Mouse (Mus musculus): ENCODE data around the gene 1600014C10Rik.
A peak's percentile ranks its signal among the peaks of the same experiment; 100 is the strongest.

Gene 1600014C10Rik

DNA sequence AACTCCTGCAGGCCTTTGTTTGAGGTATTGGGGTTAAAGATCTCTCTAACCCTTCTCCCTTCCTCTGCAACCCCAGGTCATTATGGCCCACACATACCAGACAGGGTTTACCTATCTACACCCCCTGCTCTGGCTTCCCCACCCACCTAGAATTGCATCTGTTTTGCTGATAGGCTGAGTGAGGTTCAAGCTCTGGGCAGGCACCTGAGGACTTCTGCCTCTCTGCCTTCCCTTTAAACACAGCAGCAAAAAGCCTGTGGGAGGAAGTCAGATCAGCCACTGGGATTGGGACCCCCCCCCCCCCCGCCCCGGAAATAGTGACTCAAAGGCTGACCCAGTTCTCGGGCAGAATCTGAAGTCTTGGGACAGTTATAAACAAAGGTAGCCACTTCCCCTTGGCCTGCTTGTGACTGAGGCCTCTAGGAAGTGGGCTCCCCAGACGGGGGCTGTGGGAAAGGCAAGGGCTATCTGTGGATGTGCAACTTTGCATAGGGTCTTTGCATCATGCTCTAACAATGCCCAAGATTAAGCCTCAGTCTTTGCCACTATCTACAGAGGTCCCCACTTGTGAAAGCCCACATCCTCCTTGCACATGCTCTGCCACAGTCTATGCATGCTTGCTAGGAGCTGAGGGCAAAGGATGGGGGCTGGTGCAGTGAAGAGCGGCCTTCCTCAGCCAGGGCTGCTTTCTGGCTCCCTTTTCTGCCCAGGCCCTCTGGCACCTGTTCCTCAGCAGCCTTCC lies 31.6 kb downstream of the 1600014C10Rik start:
- DNase-seq (ENCODE audit: low spot score) = no peak

DNA sequence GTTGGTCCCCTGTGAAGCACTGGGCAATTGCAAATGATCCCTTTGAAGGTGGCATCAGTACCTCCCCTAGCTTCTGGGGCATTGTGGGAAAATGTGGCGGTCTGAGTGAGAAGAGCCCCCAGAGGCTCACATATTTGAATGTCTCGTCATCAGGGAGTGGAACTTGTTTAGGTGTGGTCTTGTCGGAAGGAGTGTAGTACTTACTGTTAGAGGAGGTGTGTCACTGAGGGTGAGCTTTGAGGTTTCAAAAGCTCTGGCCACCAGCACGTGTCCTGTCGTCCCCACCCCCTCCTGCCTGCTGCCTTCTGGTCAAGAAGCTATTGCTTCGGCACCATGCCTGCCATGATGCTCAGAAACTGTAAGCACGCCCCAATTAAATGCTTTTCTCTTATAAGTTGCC lies 32.3 kb downstream of the 1600014C10Rik start:
- DNase-seq (ENCODE audit: low spot score) = no peak

DNA sequence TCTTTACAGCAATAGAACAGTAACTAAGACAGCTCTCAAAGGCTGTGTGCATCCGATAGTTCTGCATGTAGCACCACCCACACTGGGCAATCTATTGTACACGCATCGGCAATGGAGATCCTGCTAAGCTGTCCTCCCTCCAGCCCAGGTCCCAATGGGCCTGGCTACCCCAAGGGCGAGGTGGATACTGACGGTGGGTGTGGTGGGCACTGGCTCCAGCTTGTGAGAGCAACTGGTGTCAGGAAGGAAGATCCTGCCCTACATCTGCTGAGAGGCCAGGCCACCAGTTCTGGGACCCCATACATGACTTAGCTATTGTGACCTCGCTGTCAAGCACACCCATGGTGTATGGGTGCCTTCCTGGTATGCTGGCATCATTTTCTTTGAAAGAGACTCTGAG lies 32.7 kb downstream of the 1600014C10Rik start:
- no peak for DNase-seq (ENCODE audit: low spot score)

DNA sequence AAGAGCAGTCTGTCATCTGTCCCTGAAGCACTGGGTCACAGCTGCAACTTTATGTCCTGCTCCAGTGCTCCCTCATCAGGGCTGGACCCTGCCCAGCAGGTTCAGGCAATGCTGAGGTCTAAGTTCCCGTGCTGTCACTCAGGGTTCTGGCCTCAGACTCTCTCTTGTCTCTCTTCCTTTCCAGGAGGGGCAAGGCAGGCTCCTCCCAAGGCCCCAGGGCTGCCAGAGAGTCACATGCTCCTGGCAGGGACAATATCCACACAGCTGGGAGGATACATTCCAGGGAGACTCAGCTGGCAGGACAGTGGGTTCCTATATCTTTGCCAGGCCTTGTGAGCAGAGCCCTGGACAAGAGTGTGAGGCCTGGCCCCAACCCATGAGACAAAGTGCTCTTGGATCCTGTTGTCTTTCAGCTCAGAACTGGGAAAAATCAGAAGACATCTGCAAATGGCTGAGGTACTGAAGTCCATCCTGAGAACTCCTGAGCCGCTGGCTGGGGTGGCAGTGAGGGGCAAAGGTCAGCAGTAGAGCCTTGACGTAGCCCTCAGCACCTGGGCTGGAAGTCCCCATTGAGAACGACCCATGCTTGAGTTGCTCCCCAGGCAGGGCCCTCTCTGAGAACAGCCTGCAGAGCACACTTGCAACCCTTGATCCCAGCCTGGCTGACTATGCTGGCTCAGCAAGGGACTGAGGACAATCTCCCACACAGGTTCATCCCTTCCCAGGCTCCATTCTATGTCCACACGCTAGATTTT lies 34.6 kb downstream of the 1600014C10Rik start:
- peak; percentile 24 for DNase-seq (ENCODE audit: low spot score)

DNA sequence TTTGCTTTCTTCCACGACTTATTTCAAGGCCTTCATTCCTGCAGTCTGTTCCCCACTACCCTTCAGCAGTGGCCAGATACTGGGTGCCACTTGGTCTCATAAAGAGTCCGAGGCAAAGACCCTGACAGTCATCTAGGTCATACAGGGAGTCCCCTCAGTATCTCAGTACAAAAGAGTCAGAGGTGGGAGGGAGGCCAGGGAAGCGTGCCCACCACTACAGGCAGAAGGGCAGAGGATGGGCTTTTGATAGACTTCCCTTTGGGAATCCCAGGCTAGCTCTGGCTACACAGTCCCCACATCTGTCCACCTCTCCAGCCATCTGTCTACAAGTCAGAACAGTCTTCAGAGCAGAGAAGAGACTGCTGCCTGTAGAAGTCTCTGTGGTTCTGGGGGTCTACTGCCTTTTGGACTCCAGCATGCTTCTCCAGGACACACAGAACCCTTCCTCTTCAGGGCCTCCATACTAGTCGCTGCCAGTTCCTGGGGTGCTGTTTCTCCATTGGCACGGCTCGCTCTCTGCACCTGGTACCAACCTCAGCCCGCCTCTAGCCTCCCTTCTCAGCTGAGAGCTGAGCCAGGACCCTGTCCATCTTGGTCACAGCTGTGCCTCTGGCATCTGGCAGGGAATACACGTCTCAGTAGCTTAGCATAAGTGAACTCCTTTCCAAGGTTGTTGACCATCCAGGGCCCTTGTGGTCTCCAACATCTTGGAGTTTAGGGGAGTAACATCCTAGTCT lies 35.8 kb downstream of the 1600014C10Rik start:
- DNase-seq (ENCODE audit: low spot score) = no peak

DNA sequence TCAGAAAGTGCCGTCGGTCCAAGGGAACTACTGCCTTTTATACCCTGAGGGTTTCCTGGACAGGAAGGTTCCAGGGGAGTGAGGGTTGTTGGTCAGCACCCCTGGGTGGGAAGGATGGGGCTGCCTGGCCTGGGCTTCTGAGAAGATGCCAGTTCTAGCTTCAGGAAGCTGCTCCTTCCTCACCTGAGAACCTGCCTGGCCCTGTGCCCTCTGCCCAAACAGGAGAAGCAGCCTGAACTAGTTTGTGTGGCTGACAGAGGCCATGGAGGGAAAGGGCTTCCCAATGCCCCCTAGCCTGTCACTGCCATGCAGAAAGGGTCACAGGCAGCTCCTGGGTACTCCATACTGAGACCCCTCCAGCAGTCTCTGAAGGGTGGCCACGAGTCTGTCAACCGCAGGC lies 36.5 kb downstream of the 1600014C10Rik start:
- no peak for DNase-seq (ENCODE audit: low spot score)

DNA sequence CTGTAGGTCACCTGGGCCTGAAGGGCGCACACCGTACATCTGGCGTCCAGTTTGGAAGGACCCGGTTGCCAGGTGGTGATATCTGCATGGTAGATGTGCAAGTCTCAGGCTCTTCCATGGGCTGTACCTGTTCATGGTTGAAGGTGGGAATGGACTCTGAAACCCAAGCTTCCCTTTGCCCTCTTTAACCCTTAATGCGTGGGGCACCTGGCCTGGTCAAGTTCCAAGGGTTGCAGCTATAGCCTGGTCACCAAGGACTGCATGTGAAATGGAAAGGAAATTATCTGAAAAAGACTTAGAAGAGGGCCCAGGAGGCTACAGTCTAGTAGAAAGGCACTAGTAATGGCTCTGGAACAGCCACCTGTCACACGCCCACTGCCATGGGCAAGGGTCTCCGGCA lies 37.8 kb downstream of the 1600014C10Rik start:
- no peak for DNase-seq (ENCODE audit: low spot score)

DNA sequence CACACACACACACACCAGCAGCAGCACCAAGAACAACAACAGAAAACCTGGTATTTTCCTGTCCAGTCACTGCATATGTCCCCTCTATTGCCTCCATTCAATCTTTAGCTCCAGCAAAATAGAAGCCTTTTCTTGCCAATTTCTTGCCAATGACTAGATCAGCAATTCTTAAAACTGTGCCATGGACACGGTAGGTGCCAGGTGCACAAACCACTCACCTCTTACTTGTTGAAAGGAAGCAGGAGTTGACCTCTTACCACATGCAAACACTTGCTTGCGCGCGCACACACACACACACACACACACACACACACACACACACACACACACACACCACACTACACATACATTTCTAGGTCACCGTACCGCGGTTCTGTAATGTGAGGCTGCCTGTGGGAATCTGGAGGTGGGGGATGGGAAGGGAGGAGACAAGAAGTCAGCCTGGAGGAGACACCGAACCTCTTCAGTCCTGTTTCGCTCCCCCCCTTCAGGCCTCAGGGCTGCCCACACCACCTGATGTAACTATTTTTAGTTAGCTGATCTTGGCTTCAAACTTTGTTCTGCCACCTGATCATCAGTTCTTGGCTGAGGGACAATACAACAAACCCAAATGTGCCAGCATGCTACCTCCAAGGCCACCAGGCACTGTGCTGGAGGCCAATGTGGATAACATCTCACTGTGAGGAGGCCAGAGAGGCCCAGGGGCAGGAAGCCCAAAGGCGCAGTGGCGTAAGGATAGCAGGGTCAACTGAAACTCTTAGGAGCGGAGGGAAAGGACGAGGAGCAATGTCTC lies 41.8 kb downstream of the 1600014C10Rik start:
- no peak for DNase-seq (ENCODE audit: low spot score)

DNA sequence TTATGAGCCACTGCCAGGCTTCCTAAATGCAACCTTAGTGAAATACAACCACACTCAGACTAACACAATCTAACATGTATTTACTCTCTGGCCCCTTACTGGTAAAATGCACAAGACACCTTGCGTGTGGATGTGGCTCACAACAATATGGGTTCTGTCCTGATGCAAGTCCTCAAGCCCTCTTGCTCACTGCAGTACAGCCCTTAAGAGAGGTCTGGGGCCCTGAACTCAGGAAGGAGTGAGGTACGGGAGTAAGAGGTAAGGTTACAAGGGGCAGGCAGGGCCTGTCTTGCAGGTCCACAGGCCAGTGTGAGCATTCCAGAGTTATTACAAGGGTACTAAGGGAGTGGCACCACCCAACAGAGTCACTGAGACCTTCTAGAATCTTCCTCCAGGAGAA lies 43.2 kb downstream of the 1600014C10Rik start:
- no peak for DNase-seq (ENCODE audit: low spot score)

DNA sequence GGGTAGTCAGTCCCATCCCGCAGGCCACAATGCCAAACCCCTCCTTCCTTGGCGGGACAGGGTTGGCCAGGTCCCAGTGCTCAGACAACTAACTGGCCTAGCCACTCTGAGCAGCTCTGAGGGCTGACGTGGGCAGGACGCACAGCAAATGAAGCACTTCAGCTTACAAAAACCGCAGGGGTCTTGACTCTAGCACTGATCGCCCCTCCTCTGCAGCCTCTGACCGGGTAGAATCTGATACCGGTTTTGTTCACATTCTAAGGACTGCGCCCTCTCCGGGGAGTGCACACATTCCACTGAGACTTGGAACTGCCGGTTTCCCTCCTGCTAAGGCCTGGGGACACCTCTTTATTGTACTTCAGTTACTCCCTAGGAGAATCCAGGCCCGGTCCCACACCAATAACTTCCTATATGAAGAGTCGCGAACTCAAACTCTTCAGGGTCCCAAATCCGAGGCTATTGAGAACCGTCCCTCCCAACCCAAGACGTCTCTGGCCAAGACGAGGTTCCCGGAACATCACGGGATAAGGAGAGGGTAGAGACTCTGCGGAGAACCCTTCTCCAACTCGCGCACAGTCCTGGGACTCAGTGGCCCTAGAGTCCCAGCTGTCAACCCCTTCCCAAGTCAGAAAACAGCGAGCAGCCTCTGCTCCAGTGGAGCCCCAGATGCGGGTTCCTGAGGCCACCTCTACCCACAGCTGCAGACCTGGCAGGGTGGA lies 44.3 kb downstream of the 1600014C10Rik start:
- peak; percentile 53 for DNase-seq (ENCODE audit: low spot score)

DNA sequence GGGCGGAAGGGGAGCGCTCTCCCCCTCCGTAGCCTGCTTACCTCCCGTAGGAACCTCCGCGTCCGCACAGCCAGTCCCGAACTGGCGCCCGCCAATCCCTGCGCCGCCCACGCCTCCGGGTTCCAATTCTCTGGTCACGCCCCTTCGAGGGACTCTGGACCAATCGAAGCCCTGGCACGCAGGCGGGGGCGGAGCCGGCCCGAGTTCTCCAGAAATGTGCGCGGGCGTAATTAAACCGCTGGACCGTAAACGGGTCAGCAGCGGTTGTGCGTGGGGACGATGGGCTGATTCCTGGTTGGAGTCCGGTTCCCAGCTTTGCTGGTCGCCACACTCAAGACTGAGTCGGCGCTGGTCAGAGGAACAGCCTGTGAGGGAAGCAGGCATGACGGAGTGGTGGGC lies 44.9 kb downstream of the 1600014C10Rik start, which contains the start of gene Plekhf1:
Plekhf1 (minus strand) TSS at position 117 of the 399 bp plus-strand sequence.
- peak; percentile 86 for DNase-seq (ENCODE audit: low spot score)

DNA sequence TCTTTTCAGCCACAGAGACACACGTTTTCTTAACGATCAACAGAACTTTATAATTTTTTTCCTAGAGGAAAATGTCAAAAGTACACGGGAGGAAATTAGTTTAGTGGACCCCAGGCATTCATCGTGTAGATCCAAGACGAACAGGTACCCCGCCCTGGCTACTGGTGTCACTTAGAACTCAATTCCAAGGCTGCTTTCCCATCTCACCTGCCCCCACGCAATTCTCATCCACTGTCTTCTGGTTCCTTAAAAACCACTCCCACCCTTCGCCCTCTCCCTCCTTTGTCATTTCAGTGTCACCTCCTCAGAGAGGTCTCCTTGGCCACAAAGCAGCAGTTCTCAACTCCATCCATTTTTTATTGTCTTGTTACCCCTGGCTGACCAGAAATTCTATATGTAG lies 45.3 kb downstream of the 1600014C10Rik start:
- DNase-seq (ENCODE audit: low spot score) = no peak

DNA sequence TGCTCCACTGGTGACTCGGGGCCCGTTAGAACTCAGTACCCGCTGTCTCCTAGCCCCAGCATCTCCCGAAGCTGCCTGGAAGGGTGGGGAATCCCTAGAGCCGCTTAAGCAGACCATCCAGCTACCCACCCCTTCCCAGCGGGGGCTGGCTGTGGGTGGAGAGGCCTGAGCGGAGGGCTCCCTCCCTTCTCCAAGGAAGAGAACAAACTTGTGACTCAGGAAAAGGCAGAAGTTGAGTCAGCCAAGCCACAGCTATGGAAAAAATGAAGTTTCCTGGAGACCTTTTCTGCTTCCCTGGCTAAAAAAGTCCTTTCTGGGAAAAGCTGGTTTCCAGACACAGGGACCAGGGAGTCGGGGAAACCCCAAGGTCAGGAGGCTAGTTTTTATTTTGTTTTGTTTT lies 47.3 kb downstream of the 1600014C10Rik start:
- DNase-seq (ENCODE audit: low spot score) = no peak

DNA sequence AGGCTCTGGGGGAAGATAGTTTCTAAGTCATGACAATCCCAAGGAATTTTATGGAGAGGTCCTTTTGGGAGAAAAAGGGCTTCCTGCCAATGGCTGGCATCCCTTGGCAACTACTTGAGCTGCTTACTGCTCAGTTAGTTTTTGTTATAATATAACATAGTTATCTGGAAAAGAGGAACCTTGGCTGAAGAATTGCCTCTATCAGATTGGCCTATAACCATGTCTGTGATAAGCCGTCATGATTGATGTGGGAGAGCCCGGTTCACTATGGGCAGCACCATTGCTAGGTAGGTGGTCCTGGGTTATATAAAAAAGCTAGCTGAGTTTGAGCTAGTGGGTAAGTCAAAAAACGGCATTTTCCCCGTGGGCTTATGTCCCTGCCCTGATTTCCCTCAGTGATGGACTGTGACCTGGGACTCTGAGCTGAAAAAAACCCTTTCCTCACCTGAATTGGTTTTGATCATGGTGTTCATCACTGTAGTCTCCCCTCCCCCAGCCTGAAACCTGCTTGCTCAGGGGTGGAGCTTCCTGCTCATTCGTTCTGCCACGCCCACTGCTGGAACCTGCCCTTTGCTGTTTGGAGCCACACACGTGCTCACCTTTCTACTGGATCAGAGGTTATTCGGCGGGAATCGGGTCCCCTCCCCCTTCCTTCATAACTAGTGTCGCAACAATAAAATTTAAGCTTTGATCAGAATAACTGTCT lies 53.5 kb downstream of the 1600014C10Rik start:
- no peak for DNase-seq (ENCODE audit: low spot score)

DNA sequence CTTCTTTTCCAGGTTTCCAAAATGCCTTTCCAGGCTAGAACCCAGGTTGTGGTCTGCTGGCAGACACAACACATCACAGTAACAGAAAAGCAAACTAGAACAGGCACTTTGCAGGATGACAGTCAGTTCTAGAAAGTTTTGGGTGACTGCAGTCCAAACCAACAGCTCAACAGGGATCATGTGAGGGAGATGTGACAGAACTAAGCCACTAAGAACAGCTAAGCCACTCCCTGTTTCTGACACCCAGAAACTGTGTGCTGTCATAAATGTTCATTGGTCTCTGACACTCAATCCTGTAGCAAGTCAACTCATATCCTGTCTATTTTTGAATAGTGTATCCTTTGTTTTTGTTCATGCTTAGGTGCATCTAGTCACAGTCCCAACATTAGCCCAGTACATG lies 54.1 kb downstream of the 1600014C10Rik start:
- DNase-seq (ENCODE audit: low spot score) = no peak

DNA sequence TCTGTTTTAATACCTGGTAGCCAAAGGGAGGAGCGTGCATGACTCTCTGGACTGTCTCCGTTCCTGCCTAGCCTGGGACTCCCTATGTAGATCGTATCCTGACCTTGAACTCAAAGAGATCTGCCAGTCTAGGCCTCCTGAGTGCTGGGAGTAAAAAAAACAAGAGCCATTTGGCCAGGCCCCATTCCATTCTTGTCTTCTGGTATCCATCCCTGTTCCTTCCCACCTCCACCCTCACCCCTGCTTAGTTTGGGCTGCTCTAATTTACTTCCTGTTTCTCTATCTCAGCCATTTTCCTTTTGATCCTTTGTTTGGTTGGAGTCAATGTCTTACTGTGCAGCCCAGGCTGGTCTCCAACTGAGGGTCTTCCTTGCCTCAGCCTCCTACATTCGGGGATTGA lies 59.4 kb downstream of the 1600014C10Rik start:
- no peak for DNase-seq (ENCODE audit: low spot score)
